Mouse (Mus musculus) hindbrain, embryonic 10.5 days (tissue): ENCODE measurements at regions not wholly inside any gene's neighbourhood (a gene's known extent, or its start where the extent isn't known, plus 50 kb on each side); places are given as distances from the start of the nearest gene placed in this dataset.

Source experiments
- DNase-seq: peaks from one replicate; pipeline ENCODE4 v3.0.0-alpha.2; 2017; ENCODE audit warnings: low spot score
- H3K27ac ChIP-seq: fragments of 300-500 bp; sonication (generic); 2 replicates; pipeline ENCODE4 v1.5.1; 2016; ENCODE audit warnings: mild to moderate bottlenecking, moderate library complexity
- H3K27me3 ChIP-seq: fragments of 300-500 bp; sonication (generic); 2 replicates; pipeline ENCODE4 v1.6.1; 2016; ENCODE audit warnings: mild to moderate bottlenecking; ENCODE audit not compliant: poor library complexity, insufficient read depth, severe bottlenecking
- H3K36me3 ChIP-seq: fragments of 300-500 bp; sonication (generic); 2 replicates; pipeline ENCODE4 v1.6.1; 2016; ENCODE audit warnings: mild to moderate bottlenecking, moderate library complexity
- H3K4me1 ChIP-seq: fragments of 300-500 bp; sonication (generic); replicated peaks from 2 replicates; pipeline ENCODE4 v1.6.1; 2016; ENCODE audit warnings: mild to moderate bottlenecking
- H3K4me3 ChIP-seq: fragments of 300-500 bp; sonication (generic); 2 replicates; pipeline ENCODE4 v1.5.1; 2016; ENCODE audit warnings: mild to moderate bottlenecking, moderate library complexity
- H3K9me3 ChIP-seq: fragments of 300-500 bp; sonication (generic); 2 replicates; pipeline ENCODE4 v1.6.1; 2016; ENCODE audit warnings: mild to moderate bottlenecking, moderate library complexity
- WGBS: fragments of 180-500 bp; shearing (Covaris S2); methylation state at CpG from one replicate; pipeline ENCODE4 v1.1.7; 2016; 5-methylcytosine and 5-hydroxymethylcytosine counted together

GRCm38 (mm10) chr15:60392267-60392666 lies 375.9 kb upstream of the 4933412E24Rik start:
- Histone ChIP-seq H3K27ac (no peak overlapping the region), H3K4me1 (no peaks in the 10 kb centered on the region), H3K4me3 (no peak overlapping the region), H3K9me3 (no peaks in the 10 kb centered on the region), H3K36me3 (no peaks in the 10 kb centered on the region), H3K27me3 (no peaks in the 10 kb centered on the region)
- 86% methylated on average over 7 of the region's 7 CpGs for WGBS
- no peak for DNase-seq

GRCm38 (mm10) chr15:60390336-60390735 lies 373.9 kb upstream of the 4933412E24Rik start:
- no peak overlapping the region for H3K4me3 ChIP-seq
- no peak overlapping the region for H3K27ac ChIP-seq
- H3K4me1 ChIP-seq: no peaks in the 10 kb centered on the region
- no peaks in the 10 kb centered on the region for H3K9me3 ChIP-seq
- WGBS: 93% methylated on average over 1 of the region's 1 CpGs
- no peaks in the 10 kb centered on the region for H3K27me3 ChIP-seq
- DNase-seq: no peak
- no peaks in the 10 kb centered on the region for H3K36me3 ChIP-seq

- Histone ChIP-seq H3K4me3 (no peak overlapping the region), H3K36me3 (no peaks in the 10 kb centered on the region), H3K27ac (no peak overlapping the region), H3K9me3 (no peaks in the 10 kb centered on the region), H3K4me1 (no peaks in the 10 kb centered on the region), H3K27me3 (no peaks in the 10 kb centered on the region)
- 87% methylated on average over 2 of the region's 2 CpGs for WGBS
- DNase-seq: no peak
Measured at GRCm38 (mm10) chr15:60387962-60388361, 371.5 kb upstream of the 4933412E24Rik start.
